Mouse (Mus musculus): ENCODE data around the gene Aco2.

- TF ChIP-seq CTCF (IDR thresholded peaks at IDR 0.05; ENCODE audit: borderline replicate concordance, insufficient read depth, low read depth, low read length) (no peak), POLR2A (IDR thresholded peaks at IDR 0.05; ENCODE audit: borderline replicate concordance, insufficient read depth, low read length) (no peak)
These were observed 43.5 kb upstream of the Aco2 start for GRCm38 (mm10) chr15:81828426-81829207.
